Mouse (Mus musculus): Measurements from ENCODE around the gene Edn3. TPM values are rescaled to one million over a fixed set of nuclear protein-coding genes. Genes with fewer than 3 reads are reported as not detected.

Gene Edn3
- polyA plus RNA-seq, 1 experiment from 2014 or later, result 15.3 TPM

GRCm38 (mm10) chr2:174753197-174753596, 7.2 kb upstream of the Edn3 start:
- Histone ChIP-seq H3K27me3 (replicated peaks; ENCODE audit: control insufficient read depth, insufficient read depth, low read length) (no peaks in the 10 kb centered on the region), H3K4me2 (ENCODE audit: low read depth, low read length) (no peak overlapping the region), H3K4me3 (ENCODE audit: low read length) (no peak overlapping the region), H3K9ac (ENCODE audit: low read depth, low read length) (no peak overlapping the region), H3K9me3 (ENCODE audit: control insufficient read depth, low read length) (no peaks in the 10 kb centered on the region), H3K27ac (ENCODE audit: low read length) (no peak overlapping the region), H3K4me1 (ENCODE audit: control insufficient read depth, insufficient read depth, low read length) (peaks cover under 1% of the 10 kb centered on the region; the same call in 1 of the 2 replicates), H3K36me3 (ENCODE audit: control insufficient read depth, insufficient read depth, low read length) (no peaks in the 10 kb centered on the region)
- ATAC-seq, result no peak
- WGBS, result 88% methylated on average over 1 of the region's 1 CpGs

DNA sequence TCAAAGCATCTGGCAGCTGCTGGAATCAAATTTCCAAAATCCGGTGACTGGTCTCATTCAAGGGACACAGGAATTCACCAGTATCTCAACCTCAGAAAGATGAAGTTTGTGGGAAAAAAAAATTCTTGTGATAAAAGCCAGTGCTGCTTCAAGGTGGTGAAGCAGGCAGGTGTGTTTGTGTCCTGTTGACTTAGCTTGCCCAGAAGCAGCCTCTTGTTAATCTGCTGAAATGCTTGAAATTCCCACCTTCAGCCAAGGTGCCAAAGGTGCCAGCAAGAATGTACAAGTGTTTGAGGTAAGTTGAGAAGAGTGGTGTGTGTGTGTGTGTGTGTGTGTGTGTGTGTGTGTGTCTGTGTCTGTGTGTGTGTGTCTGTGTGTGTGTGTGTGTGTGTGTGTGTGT, 6.2 kb upstream of the Edn3 start:
- WGBS, result 59% methylated on average over 1 of the region's 1 CpGs
- Histone ChIP-seq H3K27ac (ENCODE audit: low read length) (no peak overlapping the region), H3K4me3 (ENCODE audit: low read length) (no peak overlapping the region), H3K36me3 (ENCODE audit: control insufficient read depth, insufficient read depth, low read length) (no peaks in the 10 kb centered on the region), H3K4me2 (ENCODE audit: low read depth, low read length) (no peak overlapping the region), H3K4me1 (ENCODE audit: control insufficient read depth, insufficient read depth, low read length) (no peaks in the 10 kb centered on the region), H3K9me3 (ENCODE audit: control insufficient read depth, low read length) (no peaks in the 10 kb centered on the region), H3K27me3 (replicated peaks; ENCODE audit: control insufficient read depth, insufficient read depth, low read length) (no peaks in the 10 kb centered on the region), H3K9ac (ENCODE audit: low read depth, low read length) (no peak overlapping the region)
- no peak for ATAC-seq

DNA sequence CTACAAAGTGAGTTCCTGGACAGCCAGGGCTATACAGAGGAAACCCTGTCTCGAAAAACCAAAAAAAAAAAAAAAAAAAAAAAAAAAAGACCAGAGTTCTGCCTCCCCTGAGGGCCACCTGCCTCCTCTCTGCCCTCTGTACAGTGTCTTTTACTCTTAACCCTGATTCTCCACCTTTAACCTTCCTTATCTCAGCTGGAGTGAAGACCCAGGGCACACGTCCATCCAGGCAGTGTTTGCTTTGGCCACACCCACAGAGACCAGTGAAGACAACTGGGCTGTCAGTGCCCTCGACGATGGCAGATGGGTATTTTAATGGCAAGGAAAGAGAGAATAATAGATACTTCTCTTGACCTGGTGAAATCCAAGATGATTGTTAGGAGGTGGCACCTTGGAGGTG, 1.2 kb upstream of the Edn3 start:
- Histone ChIP-seq H3K27ac (ENCODE audit: low read length) (no peak overlapping the region), H3K36me3 (ENCODE audit: control insufficient read depth, insufficient read depth, low read length) (no peaks in the 10 kb centered on the region), H3K4me3 (ENCODE audit: low read length) (no peak overlapping the region), H3K9me3 (ENCODE audit: control insufficient read depth, low read length) (no peaks in the 10 kb centered on the region), H3K4me1 (ENCODE audit: control insufficient read depth, insufficient read depth, low read length) (peaks cover 13% of the 10 kb centered on the region), H3K9ac (ENCODE audit: low read depth, low read length) (no peak overlapping the region), H3K27me3 (replicated peaks; ENCODE audit: control insufficient read depth, insufficient read depth, low read length) (no peaks in the 10 kb centered on the region), H3K4me2 (ENCODE audit: low read depth, low read length) (no peak overlapping the region)
- ATAC-seq, result no peak
- 74% methylated on average over 4 of the region's 4 CpGs for WGBS

DNA sequence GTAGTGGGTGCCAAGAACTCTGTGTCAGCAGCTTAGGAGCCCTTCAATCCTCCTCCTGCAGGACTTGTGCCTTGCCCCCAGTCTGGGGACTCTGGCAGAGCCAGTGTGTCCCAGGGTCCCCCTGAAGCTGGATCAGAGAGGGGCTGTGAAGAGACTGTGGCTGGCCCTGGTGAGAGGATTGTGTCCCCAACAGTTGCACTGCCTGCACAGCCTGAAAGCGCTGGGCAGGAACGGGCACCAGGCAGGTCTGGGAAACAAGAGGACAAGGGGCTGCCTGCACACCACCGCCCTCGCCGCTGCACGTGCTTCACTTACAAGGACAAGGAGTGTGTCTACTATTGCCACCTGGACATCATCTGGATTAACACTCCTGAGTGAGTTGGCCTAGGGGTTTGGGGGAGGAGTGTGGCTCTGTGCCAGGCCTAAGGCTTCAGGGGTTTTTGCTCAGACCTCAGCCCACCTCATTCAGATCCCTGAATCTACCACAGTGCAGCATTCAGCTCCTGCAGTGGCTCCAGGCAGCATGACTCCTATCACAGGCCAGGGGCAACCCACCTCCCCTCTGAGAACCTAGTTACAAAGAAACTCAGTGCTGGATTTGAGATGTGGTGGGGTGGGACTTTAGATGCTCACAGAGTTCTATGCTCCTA, 1.2 kb downstream of the Edn3 start:
- Histone ChIP-seq H3K4me1 (ENCODE audit: control insufficient read depth, insufficient read depth, low read length) (peaks cover 13% of the 10 kb centered on the region), H3K36me3 (ENCODE audit: control insufficient read depth, insufficient read depth, low read length) (no peaks in the 10 kb centered on the region), H3K9me3 (ENCODE audit: control insufficient read depth, low read length) (no peaks in the 10 kb centered on the region), H3K4me2 (ENCODE audit: low read depth, low read length) (peak overlapping the region; percentile 93), H3K9ac (ENCODE audit: low read depth, low read length) (peak overlapping the region; percentile 51; the same call in 1 of the 2 replicates), H3K4me3 (ENCODE audit: low read length) (peak overlapping the region; percentile 61), H3K27ac (ENCODE audit: low read length) (peak overlapping the region; percentile 49; the same call in 1 of the 2 replicates), H3K27me3 (replicated peaks; ENCODE audit: control insufficient read depth, insufficient read depth, low read length) (no peaks in the 10 kb centered on the region)
- ATAC-seq, result no peak; the same call in 1 of the 2 replicates
- 60% methylated on average over 6 of the region's 6 CpGs for WGBS

GRCm38 (mm10) chr2:174762310-174762709, 1.9 kb downstream of the Edn3 start:
- Histone ChIP-seq H3K27ac (ENCODE audit: low read length) (no peak overlapping the region), H3K4me2 (ENCODE audit: low read depth, low read length) (no peak overlapping the region), H3K9ac (ENCODE audit: low read depth, low read length) (no peak overlapping the region), H3K27me3 (replicated peaks; ENCODE audit: control insufficient read depth, insufficient read depth, low read length) (no peaks in the 10 kb centered on the region), H3K4me1 (ENCODE audit: control insufficient read depth, insufficient read depth, low read length) (peaks cover 13% of the 10 kb centered on the region), H3K9me3 (ENCODE audit: control insufficient read depth, low read length) (no peaks in the 10 kb centered on the region), H3K36me3 (ENCODE audit: control insufficient read depth, insufficient read depth, low read length) (no peaks in the 10 kb centered on the region), H3K4me3 (ENCODE audit: low read length) (no peak overlapping the region)
- ATAC-seq, result no peak
- WGBS, result 86% methylated on average over 2 of the region's 2 CpGs

GRCm38 (mm10) chr2:174768891-174769528, 8.6 kb downstream of the Edn3 start:
- no peaks in the 10 kb centered on the region for H3K27me3 ChIP-seq (replicated peaks; ENCODE audit: control insufficient read depth, insufficient read depth, low read length)
- 0 out of 2 replicates have a peak overlapping the region, but pooled peaks have one; percentile 16 for H3K27ac ChIP-seq (ENCODE audit: low read length)
- WGBS, result 53% methylated on average over 7 of the region's 7 CpGs
- no peak overlapping the region for H3K9ac ChIP-seq (ENCODE audit: low read depth, low read length)
- no peaks in the 10 kb centered on the region for H3K36me3 ChIP-seq (ENCODE audit: control insufficient read depth, insufficient read depth, low read length)
- no peak overlapping the region for H3K4me3 ChIP-seq (ENCODE audit: low read length)
- no peak overlapping the region for H3K4me2 ChIP-seq (ENCODE audit: low read depth, low read length)
- peaks cover 16% of the 10 kb centered on the region for H3K4me1 ChIP-seq (ENCODE audit: control insufficient read depth, insufficient read depth, low read length)
- H3K9me3 ChIP-seq (ENCODE audit: control insufficient read depth, low read length), result no peaks in the 10 kb centered on the region
- ATAC-seq, result no peak

GRCm38 (mm10) chr2:174774177-174775111, 14.0 kb downstream of the Edn3 start:
- H3K4me1 ChIP-seq (ENCODE audit: control insufficient read depth, insufficient read depth, low read length), result peaks cover 2% of the 10 kb centered on the region; the same call in 1 of the 2 replicates
- H3K9me3 ChIP-seq (ENCODE audit: control insufficient read depth, low read length), result no peaks in the 10 kb centered on the region
- no peak overlapping the region for H3K4me2 ChIP-seq (ENCODE audit: low read depth, low read length)
- no peak overlapping the region for H3K27ac ChIP-seq (ENCODE audit: low read length)
- no peak overlapping the region for H3K9ac ChIP-seq (ENCODE audit: low read depth, low read length)
- no peaks in the 10 kb centered on the region for H3K36me3 ChIP-seq (ENCODE audit: control insufficient read depth, insufficient read depth, low read length)
- H3K4me3 ChIP-seq (ENCODE audit: low read length), result no peak overlapping the region
- no peaks in the 10 kb centered on the region for H3K27me3 ChIP-seq (replicated peaks; ENCODE audit: control insufficient read depth, insufficient read depth, low read length)
- peak; percentile 83 for ATAC-seq
- 64% methylated on average over 10 of the region's 10 CpGs for WGBS

DNA sequence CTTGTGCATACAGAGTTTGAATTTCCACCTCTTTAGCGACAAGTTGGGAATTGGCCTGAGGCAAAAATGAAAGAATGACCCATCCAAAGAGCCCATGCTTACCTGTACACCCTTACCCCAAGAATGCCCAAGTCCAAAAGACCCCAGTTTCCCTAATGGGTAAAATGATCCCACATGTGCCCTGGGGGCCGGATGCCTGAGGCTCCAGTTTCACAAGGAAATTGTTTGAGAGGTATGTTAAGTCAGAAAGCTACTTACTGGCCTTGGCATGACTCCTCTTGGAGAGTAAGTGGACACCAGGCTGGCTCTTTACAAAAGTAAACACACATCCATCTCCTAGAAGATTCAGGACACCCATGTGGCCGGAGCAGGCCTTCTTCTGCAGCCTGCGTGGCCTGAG, 21.6 kb downstream of the Edn3 start:
- Histone ChIP-seq H3K4me1 (ENCODE audit: control insufficient read depth, insufficient read depth, low read length) (no peaks in the 10 kb centered on the region), H3K36me3 (ENCODE audit: control insufficient read depth, insufficient read depth, low read length) (no peaks in the 10 kb centered on the region), H3K4me2 (ENCODE audit: low read depth, low read length) (no peak overlapping the region), H3K9ac (ENCODE audit: low read depth, low read length) (no peak overlapping the region), H3K9me3 (ENCODE audit: control insufficient read depth, low read length) (no peaks in the 10 kb centered on the region), H3K27me3 (replicated peaks; ENCODE audit: control insufficient read depth, insufficient read depth, low read length) (no peaks in the 10 kb centered on the region), H3K4me3 (ENCODE audit: low read length) (no peak overlapping the region), H3K27ac (ENCODE audit: low read length) (no peak overlapping the region)
- no peak for ATAC-seq
- WGBS, result 66% methylated on average over 4 of the region's 4 CpGs

DNA sequence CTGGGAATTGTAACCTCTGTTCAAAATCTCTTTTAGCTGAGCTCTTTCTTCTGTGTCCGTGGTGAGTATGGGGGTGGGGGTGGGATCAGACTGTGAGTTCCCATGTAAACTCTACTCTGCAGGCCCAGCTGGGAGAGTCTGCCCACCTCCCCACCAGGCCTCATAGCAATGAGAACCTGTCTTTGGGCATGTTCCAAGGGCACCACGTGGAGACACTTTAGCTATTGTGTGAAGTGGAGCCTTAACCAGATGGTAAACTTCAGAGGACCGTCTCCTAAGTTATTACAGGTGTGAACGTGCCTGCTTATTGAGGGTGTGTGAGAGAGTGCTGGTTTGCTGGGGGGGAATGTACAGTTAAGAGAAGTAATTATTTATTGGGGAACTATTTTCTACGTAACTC, 22.5 kb downstream of the Edn3 start:
- Histone ChIP-seq H3K36me3 (ENCODE audit: control insufficient read depth, insufficient read depth, low read length) (no peaks in the 10 kb centered on the region), H3K27me3 (replicated peaks; ENCODE audit: control insufficient read depth, insufficient read depth, low read length) (no peaks in the 10 kb centered on the region), H3K9ac (ENCODE audit: low read depth, low read length) (no peak overlapping the region), H3K4me1 (ENCODE audit: control insufficient read depth, insufficient read depth, low read length) (no peaks in the 10 kb centered on the region), H3K4me2 (ENCODE audit: low read depth, low read length) (no peak overlapping the region), H3K27ac (ENCODE audit: low read length) (no peak overlapping the region), H3K4me3 (ENCODE audit: low read length) (no peak overlapping the region), H3K9me3 (ENCODE audit: control insufficient read depth, low read length) (no peaks in the 10 kb centered on the region)
- ATAC-seq, result no peak
- 58% methylated on average over 5 of the region's 5 CpGs for WGBS

Measured in intestine, embryonic 16.5 days (tissue).